Mouse (Mus musculus): ENCODE measurements at regions not wholly inside any gene's neighbourhood (a gene's known extent, or its start where the extent isn't known, plus 50 kb on each side); places are given as distances from the start of the nearest gene placed in this dataset.

GRCm38 (mm10) chr13:98435245-98435975 is 56.4 kb downstream of the Gm10320 start:
- TF ChIP-seq EP300 (IDR thresholded peaks at IDR 0.05) = no peak
- no peak for TF ChIP-seq CTCF (IDR thresholded peaks at IDR 0.05)
